Mouse (Mus musculus): ENCODE results near the gene Mis18a. TPM values are rescaled to one million over a fixed set of nuclear protein-coding genes. Genes with fewer than 3 reads are reported as not detected.

Gene Mis18a
- polyA plus RNA-seq, 1 experiment from 2014 or later, result 74.5 TPM

DNA sequence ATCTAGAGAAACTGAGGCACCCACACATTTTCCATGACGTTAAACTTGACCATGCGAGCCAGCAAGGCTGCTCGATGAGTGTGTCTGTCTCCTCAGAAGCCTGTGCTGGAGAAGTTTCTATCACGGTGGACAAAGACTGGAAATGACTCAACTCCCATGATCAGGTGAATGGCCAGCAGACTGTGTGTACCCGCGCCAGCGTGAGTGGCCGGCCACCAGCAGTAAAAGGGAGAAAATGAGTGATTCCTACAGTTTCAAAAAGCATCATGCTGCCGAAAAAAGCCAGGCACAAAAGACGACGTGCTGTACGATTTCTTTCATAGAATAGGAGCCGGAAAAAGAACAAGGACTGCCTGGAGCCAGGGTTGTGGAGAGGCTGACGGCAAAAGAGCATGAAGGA lies 27.8 kb downstream of the Mis18a start:
- Histone ChIP-seq H3K4me3 (no peak overlapping the region), H3K4me2 (replicated peaks) (no peak overlapping the region), H3K9ac (no peak overlapping the region), H3K27me3 (no peaks in the 10 kb centered on the region), H3K27ac (no peak overlapping the region), H3K36me3 (no peaks in the 10 kb centered on the region), H3K4me1 (no peaks in the 10 kb centered on the region), H3K9me3 (no peaks in the 10 kb centered on the region)
- 81% methylated on average over 14 of the region's 14 CpGs for WGBS
- ATAC-seq (ENCODE audit: low FRiP score, low read depth), result no peak

- Histone ChIP-seq H3K9me3 (no peaks in the 10 kb centered on the region), H3K4me1 (no peaks in the 10 kb centered on the region), H3K36me3 (no peaks in the 10 kb centered on the region), H3K27ac (no peak overlapping the region), H3K27me3 (no peaks in the 10 kb centered on the region), H3K9ac (no peak overlapping the region), H3K4me3 (no peak overlapping the region), H3K4me2 (replicated peaks) (no peak overlapping the region)
- WGBS, result 82% methylated on average over 9 of the region's 9 CpGs
- no peak for ATAC-seq (ENCODE audit: low FRiP score, low read depth)
These were observed 30.9 kb downstream of the Mis18a start for GRCm38 (mm10) chr16:90696306-90696705.

GRCm38 (mm10) chr16:90695121-90695520 lies 32.1 kb downstream of the Mis18a start:
- ATAC-seq (ENCODE audit: low FRiP score, low read depth), result no peak
- H3K27me3 ChIP-seq, result no peaks in the 10 kb centered on the region
- H3K4me2 ChIP-seq (replicated peaks), result no peak overlapping the region
- no peaks in the 10 kb centered on the region for H3K9me3 ChIP-seq
- WGBS, result 74% methylated on average over 10 of the region's 10 CpGs
- no peaks in the 10 kb centered on the region for H3K36me3 ChIP-seq
- H3K4me3 ChIP-seq, result no peak overlapping the region
- H3K4me1 ChIP-seq, result no peaks in the 10 kb centered on the region
- H3K27ac ChIP-seq, result no peak overlapping the region
- H3K9ac ChIP-seq, result no peak overlapping the region

GRCm38 (mm10) chr16:90694719-90695118 lies 32.5 kb downstream of the Mis18a start:
- Histone ChIP-seq H3K4me3 (no peak overlapping the region), H3K4me2 (replicated peaks) (no peak overlapping the region), H3K4me1 (no peaks in the 10 kb centered on the region), H3K27ac (no peak overlapping the region), H3K9me3 (no peaks in the 10 kb centered on the region), H3K9ac (no peak overlapping the region), H3K36me3 (no peaks in the 10 kb centered on the region), H3K27me3 (no peaks in the 10 kb centered on the region)
- 67% methylated on average over 9 of the region's 9 CpGs for WGBS
- no peak for ATAC-seq (ENCODE audit: low FRiP score, low read depth)

DNA sequence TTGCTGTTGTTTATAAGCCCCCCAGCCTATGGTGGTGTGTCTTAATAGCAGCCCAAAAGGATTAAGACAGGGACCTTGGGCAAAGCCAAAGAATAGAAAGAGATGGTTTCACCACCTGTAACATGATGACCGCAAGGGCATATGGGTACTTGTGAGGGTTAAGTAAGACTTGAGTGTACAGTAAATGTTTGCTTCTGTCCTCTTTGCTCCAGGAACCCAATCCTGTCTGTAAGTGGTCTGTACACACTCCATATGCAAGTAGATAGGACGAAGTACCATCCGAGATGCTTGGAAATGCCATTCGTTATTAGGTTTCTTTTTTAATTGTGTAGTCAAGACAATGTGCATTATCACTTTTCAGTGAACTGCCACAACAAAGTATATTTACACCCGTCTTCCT lies 33.6 kb downstream of the Mis18a start:
- Histone ChIP-seq H3K27me3 (no peaks in the 10 kb centered on the region), H3K4me3 (no peak overlapping the region), H3K4me1 (no peaks in the 10 kb centered on the region), H3K4me2 (replicated peaks) (no peak overlapping the region), H3K9ac (no peak overlapping the region), H3K9me3 (no peaks in the 10 kb centered on the region), H3K36me3 (no peaks in the 10 kb centered on the region), H3K27ac (no peak overlapping the region)
- 95% methylated on average over 5 of the region's 5 CpGs for WGBS
- no peak for ATAC-seq (ENCODE audit: low FRiP score, low read depth)

DNA sequence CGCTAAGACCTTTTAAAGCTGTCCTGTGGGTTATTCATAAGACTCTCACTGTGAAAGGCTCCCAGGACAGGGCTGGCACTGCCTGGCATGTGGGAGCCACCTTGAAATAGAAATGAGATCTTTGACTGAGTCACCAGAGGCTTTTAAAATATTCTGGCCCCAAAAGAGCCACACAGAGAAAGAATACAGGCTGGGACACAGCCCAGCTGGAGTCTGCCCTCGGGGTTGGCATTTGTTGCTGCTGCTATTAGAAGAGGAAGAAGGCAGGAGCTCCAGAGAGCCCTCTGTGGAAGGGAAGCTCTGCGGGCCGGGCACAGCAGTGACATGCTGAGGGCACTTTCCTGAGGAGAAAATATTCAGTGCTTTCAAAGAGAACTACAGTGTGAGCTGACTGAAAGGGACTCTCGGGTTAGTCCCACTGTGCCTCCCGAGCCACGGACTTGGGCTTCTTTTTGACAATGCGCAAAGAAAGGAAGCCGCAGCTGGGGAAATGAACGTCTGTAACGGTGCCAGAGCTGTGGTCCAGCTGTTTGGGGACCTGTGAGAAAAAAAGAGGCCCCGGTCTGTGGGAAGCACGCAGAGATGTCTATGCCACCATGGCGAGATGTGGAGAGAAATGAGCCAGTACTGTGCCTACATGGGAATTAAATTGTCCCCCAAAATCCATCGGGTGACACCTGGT lies 34.4 kb downstream of the Mis18a start:
- H3K4me2 ChIP-seq (replicated peaks), result no peak overlapping the region
- H3K9me3 ChIP-seq, result no peaks in the 10 kb centered on the region
- no peak overlapping the region for H3K27ac ChIP-seq
- no peaks in the 10 kb centered on the region for H3K27me3 ChIP-seq
- H3K4me3 ChIP-seq, result no peak overlapping the region
- no peaks in the 10 kb centered on the region for H3K36me3 ChIP-seq
- 79% methylated on average over 15 of the region's 15 CpGs for WGBS
- H3K4me1 ChIP-seq, result no peaks in the 10 kb centered on the region
- no peak overlapping the region for H3K9ac ChIP-seq
- no peak for ATAC-seq (ENCODE audit: low FRiP score, low read depth)

- no peaks in the 10 kb centered on the region for H3K9me3 ChIP-seq
- H3K9ac ChIP-seq, result no peak overlapping the region
- WGBS, result 88% methylated on average over 12 of the region's 12 CpGs
- H3K36me3 ChIP-seq, result no peaks in the 10 kb centered on the region
- no peak overlapping the region for H3K4me2 ChIP-seq (replicated peaks)
- no peak overlapping the region for H3K27ac ChIP-seq
- H3K4me3 ChIP-seq, result no peak overlapping the region
- no peaks in the 10 kb centered on the region for H3K4me1 ChIP-seq
- H3K27me3 ChIP-seq, result no peaks in the 10 kb centered on the region
- ATAC-seq (ENCODE audit: low FRiP score, low read depth), result no peak
These were observed 39.4 kb downstream of the Mis18a start for GRCm38 (mm10) chr16:90687687-90688263.

DNA sequence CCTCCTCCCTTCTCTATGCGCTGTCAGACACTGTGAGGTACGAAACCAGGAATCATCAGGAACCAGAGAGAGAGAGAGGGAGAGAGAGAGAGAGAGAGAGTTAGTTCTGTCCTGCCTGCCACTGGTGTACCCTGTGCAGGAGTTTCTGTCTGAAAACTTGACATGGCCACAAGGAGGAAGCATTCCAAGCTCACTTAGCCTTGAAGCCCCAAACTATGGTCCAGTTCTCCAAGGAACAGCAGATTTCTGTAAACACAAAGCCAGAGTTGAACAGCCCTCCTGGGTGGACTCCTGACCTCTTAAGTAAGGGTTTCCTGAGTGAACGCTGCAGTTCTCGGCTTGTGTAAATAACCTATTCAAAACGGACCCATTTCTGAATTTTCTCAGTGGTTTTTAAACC lies 40.2 kb downstream of the Mis18a start:
- Histone ChIP-seq H3K4me2 (replicated peaks) (no peak overlapping the region), H3K4me1 (no peaks in the 10 kb centered on the region), H3K9ac (no peak overlapping the region), H3K36me3 (no peaks in the 10 kb centered on the region), H3K4me3 (no peak overlapping the region), H3K9me3 (no peaks in the 10 kb centered on the region), H3K27ac (no peak overlapping the region; the same call in 1 of the 2 replicates), H3K27me3 (no peaks in the 10 kb centered on the region)
- 70% methylated on average over 5 of the region's 5 CpGs for WGBS
- no peak for ATAC-seq (ENCODE audit: low FRiP score, low read depth)

DNA sequence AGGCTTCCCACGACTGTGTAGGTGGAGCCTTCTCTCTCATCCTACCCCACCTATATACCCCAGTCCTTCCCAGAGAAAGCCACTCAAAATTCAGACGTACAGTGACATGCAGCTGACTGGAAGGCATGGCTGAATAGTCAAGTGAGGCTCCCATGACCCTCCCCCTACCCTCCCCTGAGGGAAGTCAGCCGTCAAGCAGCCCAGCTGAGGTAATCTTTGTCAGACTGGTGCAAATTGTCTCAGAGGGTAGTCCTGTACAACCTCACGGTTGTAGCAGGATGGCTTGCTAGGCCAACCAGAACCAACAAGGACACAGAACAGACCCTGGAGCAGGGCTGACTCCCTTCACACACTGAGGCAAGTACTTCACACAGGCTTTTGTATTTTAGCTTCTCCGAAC lies 43.1 kb downstream of the Mis18a start:
- Histone ChIP-seq H3K27ac (no peak overlapping the region), H3K4me3 (no peak overlapping the region)
- 62% methylated on average over 5 of the region's 5 CpGs for WGBS

DNA sequence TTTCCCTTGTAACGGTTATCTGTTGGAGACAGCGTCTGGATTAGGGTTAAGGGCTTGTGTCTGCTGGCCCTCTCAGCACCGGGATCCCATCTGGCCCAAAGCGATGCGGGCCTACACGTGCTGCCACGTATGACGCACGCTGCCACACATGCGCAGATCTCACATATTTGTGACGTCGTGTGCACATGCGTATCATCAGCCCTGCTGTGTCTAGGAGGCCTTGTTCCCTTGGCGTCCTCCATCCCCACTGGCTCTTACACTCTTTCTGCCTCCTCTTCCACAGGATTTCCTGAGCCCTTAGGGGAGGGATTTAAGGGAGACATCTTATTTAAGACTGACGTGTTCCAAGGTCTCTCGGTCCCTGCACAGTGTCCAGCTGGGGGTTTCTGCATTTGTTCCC lies 47.2 kb downstream of the Mis18a start:
- 84% methylated on average over 16 of the region's 16 CpGs for WGBS
- no peak overlapping the region for H3K4me2 ChIP-seq (replicated peaks)
- no peaks in the 10 kb centered on the region for H3K4me1 ChIP-seq
- no peak overlapping the region for H3K4me3 ChIP-seq
- H3K36me3 ChIP-seq, result no peaks in the 10 kb centered on the region
- ATAC-seq (ENCODE audit: low FRiP score, low read depth), result no peak
- H3K9me3 ChIP-seq, result peaks cover 3% of the 10 kb centered on the region
- no peak overlapping the region for H3K27ac ChIP-seq
- H3K9ac ChIP-seq, result no peak overlapping the region
- H3K27me3 ChIP-seq, result no peaks in the 10 kb centered on the region

More for the DNA sequence above, 43.1 kb downstream of the Mis18a start:
- Histone ChIP-seq H3K4me2 (replicated peaks) (no peak overlapping the region), H3K9me3 (no peaks in the 10 kb centered on the region), H3K36me3 (no peaks in the 10 kb centered on the region), H3K27me3 (no peaks in the 10 kb centered on the region), H3K9ac (no peak overlapping the region), H3K4me1 (no peaks in the 10 kb centered on the region)
- no peak for ATAC-seq (ENCODE audit: low FRiP score, low read depth)

- Histone ChIP-seq H3K9ac (no peak overlapping the region), H3K4me3 (no peak overlapping the region), H3K36me3 (no peaks in the 10 kb centered on the region), H3K4me2 (replicated peaks) (no peak overlapping the region), H3K9me3 (peaks cover 3% of the 10 kb centered on the region), H3K27me3 (no peaks in the 10 kb centered on the region), H3K27ac (no peak overlapping the region), H3K4me1 (no peaks in the 10 kb centered on the region)
- ATAC-seq (ENCODE audit: low FRiP score, low read depth), result no peak
- 88% methylated on average over 3 of the region's 3 CpGs for WGBS
These were observed 48.4 kb downstream of the Mis18a start for GRCm38 (mm10) chr16:90678820-90679219.

DNA sequence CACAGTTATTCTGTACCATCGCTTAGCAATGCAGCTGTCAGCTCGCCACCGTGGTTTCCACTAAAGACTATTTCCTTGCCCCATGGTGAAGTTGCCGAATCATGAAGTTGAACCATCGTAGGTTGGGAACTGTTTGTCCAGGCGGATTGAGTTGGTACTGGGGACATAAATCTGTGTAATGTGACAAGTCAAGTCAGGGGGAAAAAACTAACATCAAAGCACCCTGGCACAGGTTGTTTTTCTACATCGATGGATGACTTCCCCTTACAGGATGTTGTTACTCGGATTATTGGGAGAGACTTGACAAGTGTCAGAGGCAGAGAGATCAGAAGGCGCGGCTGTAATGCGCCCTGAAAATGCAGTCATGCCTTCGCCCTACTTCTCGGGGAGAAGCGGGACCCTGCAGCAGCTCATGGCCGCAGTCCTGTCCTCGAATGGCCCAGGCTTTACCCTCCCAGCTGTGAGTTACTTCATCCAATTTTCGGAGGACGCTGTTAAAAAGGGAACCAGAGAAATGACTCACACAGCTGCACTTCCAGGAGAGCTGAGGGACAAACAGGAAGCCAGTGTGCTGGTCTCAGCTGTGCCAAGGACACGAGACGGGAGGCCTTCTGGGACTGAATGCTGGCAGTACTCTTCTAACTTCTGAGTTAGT lies 50.2 kb downstream of the Mis18a start:
- ATAC-seq (ENCODE audit: low FRiP score, low read depth), result no peak

More for the DNA sequence above, 50.2 kb downstream of the Mis18a start:
- Histone ChIP-seq H3K9ac (no peak overlapping the region), H3K4me1 (no peaks in the 10 kb centered on the region), H3K4me3 (no peak overlapping the region), H3K4me2 (replicated peaks) (0 out of 2 replicates have a peak overlapping the region, but pooled peaks have one; percentile 17), H3K27ac (no peak overlapping the region), H3K36me3 (no peaks in the 10 kb centered on the region), H3K27me3 (no peaks in the 10 kb centered on the region), H3K9me3 (peaks cover 3% of the 10 kb centered on the region)
- WGBS, result 44% methylated on average over 20 of the region's 20 CpGs

All from limb, embryonic 13.5 days (tissue).